8 mouse cellular contexts compared by ENCODE assay signal in the genomic region with DNA sequence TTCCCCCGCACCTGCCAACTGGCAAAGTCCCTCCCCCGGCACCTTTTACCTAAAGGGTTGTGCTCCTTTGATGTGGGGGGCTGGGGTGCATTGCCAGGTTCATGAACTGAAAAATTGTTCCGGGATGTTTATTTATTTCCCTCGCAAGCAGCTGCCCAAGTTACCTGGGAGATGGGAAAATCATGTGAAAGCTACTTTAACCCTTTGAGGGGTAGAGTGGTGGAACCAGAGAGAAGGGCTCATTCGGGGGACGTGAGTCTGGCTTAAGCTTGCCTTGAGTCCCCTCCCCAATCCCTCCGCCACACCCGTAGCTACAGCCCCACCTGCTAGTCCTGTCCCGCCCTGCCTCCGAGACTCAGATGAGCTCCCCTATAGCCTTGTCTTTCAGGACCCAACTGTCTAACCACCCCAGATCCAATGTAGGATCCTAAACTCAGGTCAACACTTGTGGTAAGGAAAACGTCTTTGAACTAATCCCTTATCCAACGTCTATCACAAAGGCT. TPM values are rescaled to one million over a fixed set of nuclear protein-coding genes. Genes with fewer than 3 reads are reported as not detected.
DNase-seq lines count a peak whose midpoint lies in the region; ATAC-seq and TF ChIP-seq lines count a peak whose summit lies in the region.
"Had no signal": no experiment of that assay in that cellular context is flagged by ENCODE, and none has a peak within 500 bp of the region (broad histone marks: within the 10 kb centered on the region; RNA-seq: fewer than 3 reads in every experiment).

No protein-coding gene starts in this region.

- H3K9me3 ChIP-seq in forebrain, postnatal 0 days (ENCODE audit: low read length), result no peaks in the 10 kb centered on the region
- H3K9me3 ChIP-seq in liver, embryonic 16.5 days (replicated peaks; ENCODE audit: control insufficient read depth, low read length), result no peaks in the 10 kb centered on the region

- peak; percentile 71 for DNase-seq in thymus, adult 2 months
- no peak for DNase-seq in thymus, postnatal 0 days (ENCODE audit: low spot score)
- peak; percentile 22 for DNase-seq in forebrain, postnatal 0 days
- DNase-seq in thymus, postnatal 4 days, result peak; percentile 67
- no peak for DNase-seq in adrenal gland, postnatal 14 days
- DNase-seq in gastrocnemius, postnatal 36 days, result no peak

- H3K27me3 ChIP-seq in thymus, adult 2 months (ENCODE audit: control insufficient read depth, insufficient read depth, low read length), result no peaks in the 10 kb centered on the region
- H3K27me3 ChIP-seq in forebrain, postnatal 0 days (ENCODE audit: insufficient read depth, low read length), result no peaks in the 10 kb centered on the region
- no peaks in the 10 kb centered on the region; the same call in 1 of the 2 replicates for H3K27me3 ChIP-seq in liver, embryonic 16.5 days (ENCODE audit: control insufficient read depth, insufficient read depth, low read depth, low read length)

- no peak for ATAC-seq in forebrain, postnatal 0 days
- no peak for ATAC-seq in liver, embryonic 16.5 days (ENCODE audit: low read depth)

- no peaks in the 10 kb centered on the region for H3K36me3 ChIP-seq in thymus, adult 2 months (ENCODE audit: control insufficient read depth, insufficient read depth, low read length)
- no peaks in the 10 kb centered on the region for H3K36me3 ChIP-seq in forebrain, postnatal 0 days (ENCODE audit: insufficient read depth)
- no peaks in the 10 kb centered on the region for H3K36me3 ChIP-seq in liver, embryonic 16.5 days (ENCODE audit: control insufficient read depth, insufficient read depth)

- 0 out of 2 replicates have a peak, but pooled peaks have one; percentile 6 for TF ChIP-seq POLR2A in thymus, adult 2 months (IDR thresholded peaks at IDR 0.05; ENCODE audit: control insufficient read depth, extremely low read depth, insufficient read depth, low read length, poor library complexity)

- TF ChIP-seq CTCF in thymus, adult 2 months (IDR thresholded peaks at IDR 0.05; ENCODE audit: borderline replicate concordance, control insufficient read depth, extremely low read depth, insufficient read depth, low read length, poor library complexity), result no peak
- TF ChIP-seq CTCF in forebrain, postnatal 0 days (IDR thresholded peaks at IDR 0.05; ENCODE audit: low read depth), result no peak

- peaks cover 25% of the 10 kb centered on the region for H3K4me1 ChIP-seq in thymus, adult 2 months (replicated peaks; ENCODE audit: control insufficient read depth, insufficient read depth, low read length)
- H3K4me1 ChIP-seq in forebrain, postnatal 0 days (ENCODE audit: insufficient read depth), result peaks cover 12% of the 10 kb centered on the region
- peaks cover 51% of the 10 kb centered on the region for H3K4me1 ChIP-seq in liver, embryonic 16.5 days (ENCODE audit: control insufficient read depth, low read depth, low read length)

- H3K27ac ChIP-seq in thymus, adult 2 months (ENCODE audit: control insufficient read depth, insufficient read depth, low read length), result peak overlapping the region; percentile 45
- peak overlapping the region; percentile 72 for H3K27ac ChIP-seq in forebrain, postnatal 0 days (ENCODE audit: low read depth, low read length)
- peak overlapping the region; percentile 97 for H3K27ac ChIP-seq in liver, embryonic 16.5 days (ENCODE audit: low read length)

- 4% methylated on average over 12 of the region's 12 CpGs for WGBS in thymus, adult 2 months
- WGBS in forebrain, postnatal 0 days, result 4% methylated on average over 12 of the region's 12 CpGs
- 10% methylated on average over 12 of the region's 12 CpGs for WGBS in liver, embryonic 16.5 days (ENCODE audit: insufficient replicate concordance)

- H3K4me2 ChIP-seq in forebrain, postnatal 0 days (ENCODE audit: low read depth), result peak overlapping the region; percentile 88
- H3K4me2 ChIP-seq in liver, embryonic 16.5 days (ENCODE audit: low read depth, low read length), result peak overlapping the region; percentile 98

- peak overlapping the region; percentile 64 for H3K4me3 ChIP-seq in thymus, adult 2 months (ENCODE audit: control insufficient read depth, insufficient read depth, low read length)
- peak overlapping the region; percentile 88 for H3K4me3 ChIP-seq in forebrain, postnatal 0 days (ENCODE audit: low read depth, low read length)
- H3K4me3 ChIP-seq in liver, embryonic 16.5 days (ENCODE audit: low read depth, low read length), result peak overlapping the region; percentile 84

- peak overlapping the region; percentile 87 for H3K9ac ChIP-seq in forebrain, postnatal 0 days
- peak overlapping the region; percentile 95 for H3K9ac ChIP-seq in liver, embryonic 16.5 days (ENCODE audit: low read depth, low read length)

- intact Hi-C loops in gastrocnemius, postnatal 36 days (cut with DNase I), result no loop called here

RNA-seq across cellular contexts. Expression of gene Adcy6, which starts 0.3 kb away (rescaled TPM):
- polyA plus RNA-seq in thymus, adult 2 months (2012; rRNA removed), result 211 and 230 TPM in 2 replicates
- polyA plus RNA-seq in thymus, postnatal 0 days (2015; fragmentation: Nextera tagmentation; extraction: Ambion mirVana), result 12.6 and 17.0 TPM in 2 replicates
- 39.2 and 42.3 TPM in 2 replicates for total RNA-seq in forebrain, postnatal 0 days (2014; rRNA removed)
- 1.9 and 5.4 TPM in 2 replicates for polyA plus RNA-seq in forebrain, postnatal 0 days (2015; fragmentation: Nextera tagmentation; extraction: Ambion mirVana)
- polyA plus RNA-seq in liver, embryonic 16.5 days (2015; fragmentation: Nextera tagmentation; extraction: Ambion mirVana), result 6.1 and 8.3 TPM in 2 replicates
- total RNA-seq in adrenal gland, postnatal 14 days (2021), result 73.8 and 86.1 TPM in 2 replicates
- total RNA-seq in gastrocnemius, postnatal 36 days (2021), result 10 to 100 TPM; 24.2 to 26.7 TPM

RNA-seq across cellular contexts. Expression of gene Cacnb3, which starts 20.5 kb away (rescaled TPM):
- polyA plus RNA-seq in thymus, adult 2 months (2012; rRNA removed), result 102 and 127 TPM in 2 replicates
- polyA plus RNA-seq in thymus, postnatal 0 days (2015; fragmentation: Nextera tagmentation; extraction: Ambion mirVana), result 8.5 and 9.6 TPM in 2 replicates
- 191 and 201 TPM in 2 replicates for total RNA-seq in forebrain, postnatal 0 days (2014; rRNA removed)
- 133 and 139 TPM in 2 replicates for polyA plus RNA-seq in forebrain, postnatal 0 days (2015; fragmentation: Nextera tagmentation; extraction: Ambion mirVana)
- polyA plus RNA-seq in liver, embryonic 16.5 days (2015; fragmentation: Nextera tagmentation; extraction: Ambion mirVana), result 0.55 and 0.84 TPM in 2 replicates
- 12.0 and 18.2 TPM in 2 replicates for total RNA-seq in adrenal gland, postnatal 14 days (2021)
- 1 to 10 TPM; 2.5 to 4.2 TPM for total RNA-seq in gastrocnemius, postnatal 36 days (2021)
- total RNA-seq: common myeloid progenitor, adult 5-6 weeks had no signal

RNA-seq across cellular contexts. Expression of gene 4930415O20Rik, which starts 39.4 kb away (rescaled TPM):
- 0.31 TPM in 1 of 2 replicates, not detected in the other for polyA plus RNA-seq in thymus, adult 2 months (2012; rRNA removed)
- polyA plus RNA-seq in thymus, postnatal 0 days (2015; fragmentation: Nextera tagmentation; extraction: Ambion mirVana), result not detected in 2 replicates
- not detected in 2 replicates for total RNA-seq in forebrain, postnatal 0 days (2014; rRNA removed)
- polyA plus RNA-seq in forebrain, postnatal 0 days (2015; fragmentation: Nextera tagmentation; extraction: Ambion mirVana), result 0.51 TPM in 1 of 2 replicates, not detected in the other
- polyA plus RNA-seq in liver, embryonic 16.5 days (2015; fragmentation: Nextera tagmentation; extraction: Ambion mirVana), result not detected in 2 replicates
- total RNA-seq in adrenal gland, postnatal 14 days (2021), result 1.1 TPM in 1 of 2 replicates, not detected in the other
- total RNA-seq in gastrocnemius, postnatal 36 days (2021), result under 1 TPM in 1 of 2 experiments, not detected in 1; 0.87 TPM
- total RNA-seq: common myeloid progenitor, adult 5-6 weeks had no signal

RNA-seq across cellular contexts. Expression of gene Ccnt1, which starts 39.5 kb away (rescaled TPM):
- 26.8 and 32.0 TPM in 2 replicates for polyA plus RNA-seq in thymus, adult 2 months (2012; rRNA removed)
- 51.1 and 55.8 TPM in 2 replicates for polyA plus RNA-seq in thymus, postnatal 0 days (2015; fragmentation: Nextera tagmentation; extraction: Ambion mirVana)
- 51.1 and 52.0 TPM in 2 replicates for total RNA-seq in forebrain, postnatal 0 days (2014; rRNA removed)
- 35.5 and 47.0 TPM in 2 replicates for polyA plus RNA-seq in forebrain, postnatal 0 days (2015; fragmentation: Nextera tagmentation; extraction: Ambion mirVana)
- polyA plus RNA-seq in liver, embryonic 16.5 days (2015; fragmentation: Nextera tagmentation; extraction: Ambion mirVana), result 24.3 and 25.9 TPM in 2 replicates
- 57.0 and 57.3 TPM in 2 replicates for total RNA-seq in adrenal gland, postnatal 14 days (2021)
- total RNA-seq in gastrocnemius, postnatal 36 days (2021), result 10 to 100 TPM; 12.4 to 17.9 TPM

RNA-seq across cellular contexts. Expression of gene Ddx23, which starts 52.5 kb away (rescaled TPM):
- 59.7 and 65.5 TPM in 2 replicates for polyA plus RNA-seq in thymus, adult 2 months (2012; rRNA removed)
- 23.5 and 26.4 TPM in 2 replicates for polyA plus RNA-seq in thymus, postnatal 0 days (2015; fragmentation: Nextera tagmentation; extraction: Ambion mirVana)
- 54.9 and 70.6 TPM in 2 replicates for total RNA-seq in forebrain, postnatal 0 days (2014; rRNA removed)
- polyA plus RNA-seq in forebrain, postnatal 0 days (2015; fragmentation: Nextera tagmentation; extraction: Ambion mirVana), result 11.9 and 13.8 TPM in 2 replicates
- 9.0 and 10.0 TPM in 2 replicates for polyA plus RNA-seq in liver, embryonic 16.5 days (2015; fragmentation: Nextera tagmentation; extraction: Ambion mirVana)
- total RNA-seq in adrenal gland, postnatal 14 days (2021), result 85.2 and 87.5 TPM in 2 replicates
- 10 to 100 TPM; 50.0 to 56.2 TPM for total RNA-seq in gastrocnemius, postnatal 36 days (2021)

Comparison
In these comparisons a context has a peak if more than half of its experiments do, and no peak if none do; other contexts are left out.
1. DNase-seq: peak in thymus, adult 2 months (single experiment), forebrain, postnatal 0 days (single experiment) and thymus, postnatal 4 days (single experiment); none in thymus, postnatal 0 days (single experiment), adrenal gland, postnatal 14 days (single experiment) and gastrocnemius, postnatal 36 days (0 of 2).
2. RNA of gene Adcy6, which starts 0.3 kb away (polyA plus RNA-seq): 211 to 230 TPM in thymus, adult 2 months; 12.6 to 17.0 TPM in thymus, postnatal 0 days, 6.1 to 8.3 TPM in liver, embryonic 16.5 days and 1.9 to 5.4 TPM in forebrain, postnatal 0 days; every median in the first group is over 10 times any median in the second.
3. H3K27ac ChIP-seq: peak in every context shown above with its lines; median percentile 97 in liver, embryonic 16.5 days; 72 in forebrain, postnatal 0 days; 45 in thymus, adult 2 months.
4. Peak in every context shown above with its lines, with median percentiles within 50 percentile points of each other: H3K4me3 ChIP-seq.